Mouse (Mus musculus) kidney, adult 2 months (tissue): ENCODE data around the gene Mybbp1a. TPM values are rescaled to one million over a fixed set of nuclear protein-coding genes. Genes with fewer than 3 reads are reported as not detected.
A peak's percentile ranks its signal among the peaks of the same experiment; 100 is the strongest.

Experiments
- DNase-seq: peaks from one replicate; pipeline ENCODE4 v3.0.0; 2021
- H3K27ac ChIP-seq: fragments of 200-500 bp; 2 replicates; pipeline ENCODE4 v1.5.1; 2012; ENCODE audit warnings: low read depth, low read length, control low read depth, inconsistent platforms; ENCODE audit not compliant: insufficient read depth
- H3K27me3 ChIP-seq: fragments of 200-500 bp; replicated peaks from 2 replicates; pipeline ENCODE4 v1.6.1; 2012; ENCODE audit warnings: mild to moderate bottlenecking, moderate library complexity, low read length, inconsistent platforms; ENCODE audit not compliant: control insufficient read depth, insufficient read depth
- H3K36me3 ChIP-seq: fragments of 200-500 bp; 2 replicates; pipeline ENCODE4 v1.6.1; 2012; ENCODE audit warnings: mild to moderate bottlenecking, moderate library complexity, low read length, inconsistent platforms; ENCODE audit not compliant: control insufficient read depth, insufficient read depth
- H3K4me1 ChIP-seq: fragments of 200-500 bp; 2 replicates; pipeline ENCODE4 v1.6.1; 2011; ENCODE audit warnings: low read length; ENCODE audit not compliant: control insufficient read depth, insufficient read depth
- H3K4me3 ChIP-seq: fragments of 200-500 bp; 2 replicates; pipeline ENCODE4 v1.5.1; 2011; ENCODE audit warnings: mild to moderate bottlenecking, low read depth, low read length, control low read depth; ENCODE audit not compliant: insufficient read depth
- CTCF ChIP-seq: fragments of 200-500 bp; conservative IDR thresholded peaks from 2 replicates; pipeline ENCODE4 v1.5.1; 2011; ENCODE audit warnings: low read depth, mild to moderate bottlenecking, control low read depth, low read length, moderate library complexity, mixed read lengths; ENCODE audit not compliant: insufficient read depth, insufficient read length
- POLR2A ChIP-seq: fragments of 200-500 bp; IDR thresholded peaks from one replicate; pipeline ENCODE4 v1.6.1; 2011; ENCODE audit warnings: low read depth, low read length, control low read depth
- WGBS: fragments of 180-500 bp; shearing (Covaris S2); methylation state at CpG from one replicate; pipeline ENCODE4 v1.1.7; 2018; 5-methylcytosine and 5-hydroxymethylcytosine counted together
- polyA plus RNA-seq: library from polyadenylated mRNA; depleted of rRNA; stranded (reverse); fragments of >200 nt; gene quantifications from 2 replicates; pipeline ENCODE4 v1.2.3, GENCODE M21; 2012

Mybbp1a gene
- polyA plus RNA-seq, 1 experiment: 27.0 TPM

GRCm38 (mm10) chr11:72446311-72447105, 5.4 kb downstream of the Mybbp1a start:
- Histone ChIP-seq H3K27me3 (no peaks in the 10 kb centered on the region), H3K36me3 (no peaks in the 10 kb centered on the region; the same call in 1 of the 2 replicates), H3K4me1 (peaks cover 9% of the 10 kb centered on the region; the same call in 1 of the 2 replicates), H3K27ac (no peak overlapping the region), H3K4me3 (no peak overlapping the region)
- WGBS: 89% methylated on average over 6 of the region's 6 CpGs
- no peak for TF ChIP-seq POLR2A
- TF ChIP-seq CTCF: peak; percentile 83
- peak; percentile 59 for DNase-seq

- TF ChIP-seq CTCF: 0 out of 2 replicates have a peak, but pooled peaks have one; percentile 14
- no peak for TF ChIP-seq POLR2A
- DNase-seq: no peak
- no peak overlapping the region for H3K27ac ChIP-seq
- H3K4me1 ChIP-seq: 0 out of 2 replicates have a peak, but pooled peaks cover under 1% of the 10 kb centered on the region
- H3K27me3 ChIP-seq: no peaks in the 10 kb centered on the region
- H3K36me3 ChIP-seq: no peaks in the 10 kb centered on the region; the same call in 1 of the 2 replicates
- H3K4me3 ChIP-seq: no peak overlapping the region
- 84% methylated on average over 8 of the region's 8 CpGs for WGBS
These were observed 6.3 kb downstream of the Mybbp1a start for GRCm38 (mm10) chr11:72447475-72447874.

GRCm38 (mm10) chr11:72452140-72452665, 11.0 kb downstream of the Mybbp1a start:
- no peaks in the 10 kb centered on the region for H3K27me3 ChIP-seq
- H3K36me3 ChIP-seq: no peaks in the 10 kb centered on the region; the same call in 1 of the 2 replicates
- H3K27ac ChIP-seq: no peak overlapping the region
- H3K4me1 ChIP-seq: no peaks in the 10 kb centered on the region
- 92% methylated on average over 3 of the region's 3 CpGs for WGBS
- no peak for DNase-seq
- no peak for TF ChIP-seq CTCF
- no peak overlapping the region for H3K4me3 ChIP-seq

GRCm38 (mm10) chr11:72453105-72453953, 12.2 kb downstream of the Mybbp1a start:
- no peaks in the 10 kb centered on the region for H3K4me1 ChIP-seq
- H3K4me3 ChIP-seq: no peak overlapping the region
- H3K27ac ChIP-seq: no peak overlapping the region
- TF ChIP-seq CTCF: no peak
- TF ChIP-seq POLR2A: no peak
- H3K27me3 ChIP-seq: no peaks in the 10 kb centered on the region
- peak; percentile 43 for DNase-seq
- whole genome bisulfite sequencing: 52% methylated on average over 15 of the region's 15 CpGs
- no peaks in the 10 kb centered on the region; the same call in 1 of the 2 replicates for H3K36me3 ChIP-seq

- H3K4me3 ChIP-seq: no peak overlapping the region
- H3K27me3 ChIP-seq: no peaks in the 10 kb centered on the region
- H3K27ac ChIP-seq: no peak overlapping the region
- WGBS: 77% methylated on average over 5 of the region's 5 CpGs
- DNase-seq: no peak
- H3K4me1 ChIP-seq: no peaks in the 10 kb centered on the region
- H3K36me3 ChIP-seq: no peaks in the 10 kb centered on the region
- TF ChIP-seq CTCF: no peak
- no peak for TF ChIP-seq POLR2A
These were observed 14.5 kb downstream of the Mybbp1a start for GRCm38 (mm10) chr11:72455694-72456093.

- TF ChIP-seq CTCF: no peak
- no peak for TF ChIP-seq POLR2A
- WGBS: 62% methylated on average over 12 of the region's 12 CpGs
- H3K4me3 ChIP-seq: no peak overlapping the region; the same call in 1 of the 2 replicates
- H3K27ac ChIP-seq: peak overlapping the region; percentile 66
- peak; percentile 76 for DNase-seq
- no peaks in the 10 kb centered on the region for H3K36me3 ChIP-seq
- H3K4me1 ChIP-seq: no peaks in the 10 kb centered on the region
- H3K27me3 ChIP-seq: no peaks in the 10 kb centered on the region
These were observed 16.9 kb downstream of the Mybbp1a start for GRCm38 (mm10) chr11:72457995-72458496.
